Mouse (Mus musculus) CH12.LX (cell line): Measurements from ENCODE around the gene Prkacb. TPM values are rescaled to one million over a fixed set of nuclear protein-coding genes. Genes with fewer than 3 reads are reported as not detected.
"Not testable (repeated sequence)": the region's sequence is repeated elsewhere in the genome, so short reads cannot be mapped to it uniquely, and the experiment has no call there.

Source experiments
- DNase-seq: peaks from one replicate; pipeline ENCODE4 v3.0.0-alpha.2; 2013; ENCODE audit errors: extremely low read depth
- H3K27ac ChIP-seq: 2 replicates; pipeline ENCODE4 v1.5.1; 2012; ENCODE audit warnings: low read depth, mild to moderate bottlenecking, control low read depth, moderate library complexity; ENCODE audit not compliant: insufficient read depth
- H3K27me3 ChIP-seq: replicated peaks from 2 replicates; pipeline ENCODE3; 2012; ENCODE audit warnings: inconsistent platforms
- H3K36me3 ChIP-seq, 2 experiments: replicated peaks in 1 of 2; 2 replicates each; pipeline versions ENCODE3 to v1.6.1; 2012; ENCODE audit warnings: inconsistent platforms in 1 of 2, low read length in 1 of 2, mild to moderate bottlenecking in 1 of 2, mixed read lengths in 1 of 2, moderate library complexity in 1 of 2; ENCODE audit not compliant: control insufficient read depth in 1 of 2, insufficient read depth in 1 of 2
- H3K4me1 ChIP-seq, 2 experiments: 2 replicates each; pipeline ENCODE4 v1.6.1; 2012; ENCODE audit warnings: inconsistent platforms in 1 of 2, moderate library complexity in 1 of 2; ENCODE audit not compliant: insufficient read depth in 2 of 2, control insufficient read depth in 1 of 2
- H3K4me2 ChIP-seq: 2 replicates; pipeline ENCODE4 v1.6.1; 2012; ENCODE audit warnings: low read depth, mild to moderate bottlenecking, control low read depth; ENCODE audit not compliant: poor library complexity, insufficient read depth, severe bottlenecking
- H3K4me3 ChIP-seq, 3 experiments: fragments of 150-350 bp in 1 of 3; sonication (generic) in 1 of 3; replicated peaks in 1 of 3; 2 replicates each; pipeline versions ENCODE3 to v1.5.1; 2011 to 2012; ENCODE audit warnings: low read depth in 2 of 3, low read length in 2 of 3, mild to moderate bottlenecking in 2 of 3, moderate library complexity in 2 of 3, control low read depth in 1 of 3, improper control_type of control experiment in 1 of 3, inconsistent platforms in 1 of 3, mixed read lengths in 1 of 3; ENCODE audit not compliant: poor library complexity in 1 of 3
- H3K79me2 ChIP-seq: replicated peaks from 2 replicates; pipeline ENCODE4 v1.6.1; 2012; ENCODE audit warnings: mild to moderate bottlenecking, moderate library complexity; ENCODE audit not compliant: control insufficient read depth, poor library complexity, insufficient read depth, severe bottlenecking; ENCODE audit errors: extremely low read depth
- H3K9ac ChIP-seq: 2 replicates; pipeline ENCODE4 v1.6.1; 2012; ENCODE audit warnings: low read depth, mild to moderate bottlenecking, control low read depth, moderate library complexity; ENCODE audit not compliant: insufficient read depth
- H3K9me3 ChIP-seq: replicated peaks from 2 replicates; pipeline ENCODE3; 2012; ENCODE audit warnings: low read length, inconsistent platforms, mixed read lengths
- BHLHE40 ChIP-seq: IDR thresholded peaks from 2 replicates; pipeline ENCODE4 v1.6.1; 2011; ENCODE audit warnings: mild to moderate bottlenecking, low read depth, low read length, improper control_type of control experiment
- CHD1 ChIP-seq: IDR thresholded peaks from 2 replicates; pipeline ENCODE4 v1.6.1; 2012; ENCODE audit warnings: low read depth, low read length, improper control_type of control experiment, inconsistent platforms
- CTCF ChIP-seq, 2 experiments: IDR thresholded peaks in 1 of 2; conservative IDR thresholded peaks in 1 of 2; 2 replicates each; pipeline ENCODE4 v1.5.1; 2011 to 2012; ENCODE audit warnings: low read depth in 2 of 2, low read length in 2 of 2, improper control_type of control experiment in 1 of 2, inconsistent platforms in 1 of 2, mild to moderate bottlenecking in 1 of 2, moderate library complexity in 1 of 2
- ETS1 ChIP-seq: conservative IDR thresholded peaks from 2 replicates; pipeline ENCODE4 v1.6.1; 2012; ENCODE audit warnings: low read depth, mild to moderate bottlenecking, inconsistent platforms, low read length, improper control_type of control experiment, moderate library complexity
- GABPA ChIP-seq: IDR thresholded peaks from 2 replicates; pipeline ENCODE4 v1.6.1; 2012; ENCODE audit warnings: low read depth, low read length, improper control_type of control experiment, inconsistent platforms; ENCODE audit not compliant: insufficient replicate concordance
- JUN ChIP-seq: IDR thresholded peaks from 2 replicates; pipeline ENCODE4 v1.6.1; 2011; ENCODE audit warnings: low read depth, mild to moderate bottlenecking, low read length, improper control_type of control experiment, moderate library complexity; ENCODE audit not compliant: insufficient read depth
- KAT2A ChIP-seq: IDR thresholded peaks from 2 replicates; pipeline ENCODE4 v1.6.1; 2012; ENCODE audit warnings: low read length, improper control_type of control experiment, inconsistent platforms; ENCODE audit not compliant: insufficient replicate concordance
- MAX ChIP-seq: IDR thresholded peaks from 2 replicates; pipeline ENCODE4 v1.6.1; 2011; ENCODE audit warnings: low read length, improper control_type of control experiment
- MXI1 ChIP-seq: IDR thresholded peaks from 2 replicates; pipeline ENCODE4 v1.6.1; 2011; ENCODE audit warnings: mild to moderate bottlenecking, low read depth, low read length, improper control_type of control experiment
- MYC ChIP-seq: IDR thresholded peaks from 2 replicates; pipeline ENCODE4 v1.6.1; 2011; ENCODE audit warnings: low read depth, mild to moderate bottlenecking, improper control_type of control experiment, low read length
- RAD21 ChIP-seq: IDR thresholded peaks from 2 replicates; pipeline ENCODE4 v1.6.1; 2011; ENCODE audit warnings: low read depth, mild to moderate bottlenecking, low read length, improper control_type of control experiment, moderate library complexity
- RCOR1 ChIP-seq: conservative IDR thresholded peaks from 2 replicates; pipeline ENCODE4 v1.6.1; 2012; ENCODE audit warnings: low read depth, mild to moderate bottlenecking, inconsistent platforms, low read length, improper control_type of control experiment
- SIN3A ChIP-seq: IDR thresholded peaks from 2 replicates; pipeline ENCODE4 v1.6.1; 2012; ENCODE audit warnings: low read length, improper control_type of control experiment, inconsistent platforms
- SMC3 ChIP-seq: IDR thresholded peaks from 2 replicates; pipeline ENCODE4 v1.6.1; 2011; ENCODE audit warnings: low read depth, low read length, improper control_type of control experiment
- TCF12 ChIP-seq: IDR thresholded peaks from 2 replicates; pipeline ENCODE4 v1.6.1; 2014; ENCODE audit warnings: low read depth, mild to moderate bottlenecking, inconsistent platforms, low read length, improper control_type of control experiment
- USF1 ChIP-seq: IDR thresholded peaks from 2 replicates; pipeline ENCODE4 v1.6.1; 2014; ENCODE audit warnings: low read depth, mild to moderate bottlenecking, inconsistent platforms, low read length, improper control_type of control experiment
- ZKSCAN1 ChIP-seq: IDR thresholded peaks from 2 replicates; pipeline ENCODE4 v1.6.1; 2012; ENCODE audit warnings: low read depth, inconsistent platforms, low read length, improper control_type of control experiment, borderline replicate concordance
- dilution Hi-C: fragments of 300-500 bp; cut with MboI; formaldehyde crosslinking; loops from 2 replicates; pipeline ENCODE4 v1.14.3; 2020; ENCODE audit warnings: low sequenced_read_pairs; ENCODE audit not compliant: extremely low pct_unique_long_range_greater_than_20kb, extremely low pct_ligation_motif_present
- in situ Hi-C: fragments of 300-500 bp; cut with MboI; formaldehyde crosslinking; loops from 3 replicates; pipeline ENCODE4 v1.14.3; 2019; ENCODE audit warnings: low sequenced_read_pairs, low pct_ligation_motif_present, low pct_unique_long_range_greater_than_20kb, mixed read lengths
- polyA plus RNA-seq: library from polyadenylated mRNA; unstranded; fragments of >175 nt; gene quantifications from 2 replicates; pipeline ENCODE4 v1.2.1, GENCODE M21; 2012; ENCODE audit warnings: low read depth; ENCODE audit not compliant: insufficient read length
- total RNA-seq, 2 experiments: library from RNA; depleted of rRNA; stranded (reverse); fragments of 300-350 nt in 1 of 2; fragments of >200 nt in 1 of 2; gene quantifications; 2 replicates each; pipeline ENCODE4 v1.2.3; 2012 to 2014

Prkacb gene
- total and polyA plus RNA-seq, 3 experiments = 33.1 to 65.1 (median 62.1) TPM

GRCm38 (mm10) chr3:146764871-146765529, 47.8 kb downstream of the Prkacb start:
- no peak overlapping the region for H3K4me3 ChIP-seq
- no peak overlapping the region for H3K27ac ChIP-seq
- no peaks in the 10 kb centered on the region for H3K27me3 ChIP-seq
- no peak overlapping the region for H3K4me2 ChIP-seq
- H3K9me3 ChIP-seq = no peaks in the 10 kb centered on the region
- TF ChIP-seq ZKSCAN1 (no peak), MAX (no peak), MYC (no peak), USF1 (no peak), SIN3A (no peak), KAT2A (no peak), CTCF (conservative IDR thresholded peaks at IDR 0.05 in 1 of 2, IDR thresholded peaks at IDR 0.05 in 1 of 2; ENCODE audit: low read depth in 2 of 2, low read length in 2 of 2) (no peak), MXI1 (no peak), RAD21 (no peak), TCF12 (no peak), SMC3 (no peak), RCOR1 (no peak), BHLHE40 (no peak), CHD1 (no peak)
- no peak for DNase-seq
- H3K36me3 ChIP-seq = peaks cover 6 to 31% of the 10 kb centered on the region in 2 experiments
- dilution Hi-C loops = no loop called here
- in situ Hi-C loops = no loop called here
- no peak overlapping the region for H3K9ac ChIP-seq
- H3K79me2 ChIP-seq = no peaks in the 10 kb centered on the region; the same call in 1 of the 2 replicates
- peaks cover 3 to 12% of the 10 kb centered on the region in 2 experiments; a peak in 3 of 4 replicates for H3K4me1 ChIP-seq

- H3K4me1 ChIP-seq, H3K9ac ChIP-seq, dilution Hi-C loops, H3K27ac ChIP-seq, DNase-seq, in situ Hi-C loops, H3K4me2 ChIP-seq, H3K27me3 ChIP-seq, H3K9me3 ChIP-seq, H3K4me3 ChIP-seq, H3K79me2 ChIP-seq: not testable (repeated sequence)
- peaks cover 6 to 28% of the 10 kb centered on the region in 2 experiments for H3K36me3 ChIP-seq
Measured at GRCm38 (mm10) chr3:146763054-146763453, 49.7 kb downstream of the Prkacb start.

- TF ChIP-seq ETS1 (no peak), JUN (no peak), SMC3 (no peak), GABPA (no peak)
- H3K4me3 ChIP-seq = no peak overlapping the region
- in situ Hi-C loops = no loop called here
- dilution Hi-C loops = no loop called here
- H3K79me2 ChIP-seq = no peaks in the 10 kb centered on the region; the same call in 1 of the 2 replicates
- no peak overlapping the region for H3K9ac ChIP-seq
- H3K36me3 ChIP-seq = peaks cover 2 to 29% of the 10 kb centered on the region in 2 experiments
- peaks cover 7 to 8% of the 10 kb centered on the region in 2 experiments; a peak in 2 of 4 replicates for H3K4me1 ChIP-seq
- H3K27me3 ChIP-seq = no peaks in the 10 kb centered on the region
- no peak for DNase-seq
- H3K27ac ChIP-seq = no peak overlapping the region
- H3K9me3 ChIP-seq = no peaks in the 10 kb centered on the region
- no peak overlapping the region for H3K4me2 ChIP-seq
Measured at GRCm38 (mm10) chr3:146761276-146761675, 51.5 kb downstream of the Prkacb start.
